Mouse (Mus musculus) R1 (cell line): Measurements from ENCODE around the gene Riox2.
A peak's percentile ranks its signal among the peaks of the same experiment; 100 is the strongest.
"Not testable (repeated sequence)": the region's sequence is repeated elsewhere in the genome, so short reads cannot be mapped to it uniquely, and the experiment has no call there.

ENCODE experiments used
- DNase-seq: peaks from one replicate; pipeline ENCODE4 v3.0.0-alpha.2; 2018; ENCODE audit warnings: low read depth, low spot score

Riox2 gene

DNA sequence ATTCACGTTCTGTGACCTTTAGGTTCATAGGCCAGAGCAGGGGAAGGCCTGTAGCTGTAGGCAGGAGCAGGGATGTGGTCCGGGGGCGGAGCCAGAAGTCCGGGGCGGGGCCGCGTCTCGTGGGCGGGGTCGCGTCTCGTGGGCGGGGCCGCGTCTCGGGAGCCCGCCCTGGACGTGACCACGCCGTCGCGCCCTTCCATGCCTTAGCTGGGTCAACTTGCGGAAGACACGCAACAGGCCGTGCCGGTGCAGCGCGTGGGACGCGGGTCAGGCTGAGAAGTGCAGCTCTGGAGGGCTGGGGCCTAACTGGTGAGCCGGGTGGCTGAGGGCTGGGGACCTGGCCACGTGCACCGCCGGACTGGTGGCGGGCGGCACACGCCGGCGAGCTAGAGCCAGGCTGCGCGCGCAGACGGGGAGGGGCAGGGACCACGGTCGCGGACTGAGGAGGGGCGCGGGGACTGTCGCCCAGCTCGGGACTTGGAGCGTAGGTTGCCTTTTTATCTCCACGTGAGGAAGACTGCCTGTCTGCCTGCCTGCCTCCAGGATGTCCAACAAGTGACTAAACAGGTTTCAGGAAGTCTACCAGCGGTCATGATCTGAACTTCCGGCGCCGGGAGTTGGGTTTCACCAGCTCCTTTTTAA lies at the start of gene Riox2:
Riox2 (plus strand) TSS at position 139 of the 642 bp plus-strand sequence.
- DNase-seq = peak; percentile 87

DNA sequence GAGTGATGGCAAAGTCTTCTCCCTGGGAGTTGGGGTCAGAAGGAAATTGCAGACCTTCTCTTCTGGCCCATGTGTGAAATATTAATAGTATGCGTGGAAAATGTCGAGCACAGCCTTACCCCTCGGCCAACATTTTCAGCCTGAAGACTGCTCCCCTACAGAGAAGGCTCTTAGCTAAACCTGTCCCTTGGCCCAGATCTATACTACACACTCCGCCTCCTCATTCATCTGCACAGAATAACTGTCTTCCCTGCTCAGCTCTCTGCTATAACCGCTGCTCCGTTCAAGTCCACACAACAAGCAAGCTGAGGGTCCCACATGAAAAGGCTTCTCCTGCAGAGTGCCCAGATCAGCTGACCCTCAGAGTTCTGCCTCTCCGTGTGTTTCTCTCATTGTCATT lies 43.6 kb upstream of the Riox2 start:
- DNase-seq = no peak

GRCm38 (mm10) chr16:59433181-59433580 lies 38.4 kb upstream of the Riox2 start:
- DNase-seq = no peak

DNA sequence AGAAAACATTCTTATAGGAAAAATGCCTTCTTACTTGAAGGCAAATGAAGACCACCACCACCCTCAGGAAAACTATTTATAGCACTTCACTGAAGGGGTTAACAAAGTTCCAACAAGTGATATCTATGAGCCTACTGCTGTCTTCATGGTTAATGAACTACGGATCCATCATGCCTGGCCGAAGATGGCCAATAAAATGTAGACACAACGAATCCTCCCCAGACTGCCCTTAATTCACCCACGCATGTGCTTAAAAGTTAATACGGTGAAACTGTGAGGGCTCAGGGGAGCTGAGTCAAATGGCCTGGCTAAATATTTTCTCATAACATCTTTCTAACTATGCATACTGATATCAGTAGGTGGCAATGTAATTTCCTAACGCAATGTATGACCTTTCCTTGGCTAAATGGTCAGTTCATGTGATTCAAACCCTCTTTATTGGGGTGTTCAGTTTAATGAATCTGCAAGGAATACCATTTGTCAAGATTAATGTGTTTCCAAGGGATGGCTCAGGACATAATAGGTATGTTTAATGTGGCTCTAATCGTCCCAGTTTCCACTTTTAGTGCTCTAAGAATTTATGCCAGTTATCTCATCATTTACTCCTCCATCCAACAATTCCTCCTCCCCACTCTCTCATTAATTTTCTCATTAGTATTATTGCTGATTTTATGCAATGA lies 26.6 kb upstream of the Riox2 start:
- DNase-seq = no peak

DNA sequence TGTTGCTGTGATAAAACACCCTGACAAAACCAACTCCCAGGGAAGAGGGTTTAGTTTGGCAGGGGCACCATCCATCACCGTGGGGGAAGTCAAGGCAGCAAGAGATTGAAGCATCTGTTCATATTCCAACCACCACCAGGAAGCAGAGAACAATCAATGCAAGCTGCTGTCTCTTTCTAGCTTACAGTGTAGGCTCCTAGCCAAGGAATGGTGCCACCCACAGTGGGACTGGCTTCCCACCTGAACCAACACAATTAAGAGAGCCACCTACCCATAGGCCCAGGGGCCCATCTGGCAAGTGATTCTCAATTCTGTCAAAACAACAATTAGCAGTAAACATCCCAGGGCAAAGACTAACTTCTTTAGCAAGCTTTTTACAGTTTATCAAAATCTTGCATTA lies 23.4 kb upstream of the Riox2 start:
- no peak for DNase-seq

DNA sequence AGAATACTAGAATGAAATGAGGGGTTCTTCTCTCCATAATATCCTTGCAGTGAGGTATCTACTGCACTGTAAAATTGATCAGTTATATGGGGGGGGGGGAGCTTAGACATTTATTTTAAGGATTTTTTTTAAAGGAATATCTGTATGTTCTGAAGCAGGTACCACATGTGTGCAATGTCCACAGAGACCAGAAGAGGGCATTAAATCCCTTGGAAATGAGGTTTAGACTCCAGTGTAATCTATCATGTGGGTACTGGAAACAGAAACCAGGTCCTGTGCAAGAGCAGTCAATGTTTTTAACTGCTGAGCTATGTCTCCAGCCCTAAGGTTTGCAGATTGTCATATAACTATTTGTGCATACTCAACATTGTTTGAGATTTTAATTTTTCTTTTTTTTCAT lies 22.5 kb upstream of the Riox2 start:
- DNase-seq = peak; percentile 50

DNA sequence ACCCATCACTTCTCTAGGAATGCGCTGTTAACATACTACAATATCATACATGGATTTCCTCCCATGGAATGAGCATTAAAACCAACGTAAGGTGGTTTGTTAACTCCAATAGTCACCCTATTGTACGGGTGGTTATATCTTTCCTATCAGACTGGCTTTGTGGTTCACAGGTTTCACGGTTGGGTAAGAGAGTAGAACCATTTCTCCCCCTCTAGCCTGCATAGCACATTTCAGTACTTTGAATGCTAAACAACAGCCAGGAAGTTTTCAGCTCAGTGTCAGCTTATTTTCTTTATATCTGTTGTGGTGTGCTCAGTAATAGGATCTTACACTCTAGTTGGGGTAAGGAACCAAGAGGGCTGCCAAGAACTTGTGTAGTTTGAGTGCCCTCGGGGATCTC lies 19.8 kb upstream of the Riox2 start:
- DNase-seq = no peak

DNA sequence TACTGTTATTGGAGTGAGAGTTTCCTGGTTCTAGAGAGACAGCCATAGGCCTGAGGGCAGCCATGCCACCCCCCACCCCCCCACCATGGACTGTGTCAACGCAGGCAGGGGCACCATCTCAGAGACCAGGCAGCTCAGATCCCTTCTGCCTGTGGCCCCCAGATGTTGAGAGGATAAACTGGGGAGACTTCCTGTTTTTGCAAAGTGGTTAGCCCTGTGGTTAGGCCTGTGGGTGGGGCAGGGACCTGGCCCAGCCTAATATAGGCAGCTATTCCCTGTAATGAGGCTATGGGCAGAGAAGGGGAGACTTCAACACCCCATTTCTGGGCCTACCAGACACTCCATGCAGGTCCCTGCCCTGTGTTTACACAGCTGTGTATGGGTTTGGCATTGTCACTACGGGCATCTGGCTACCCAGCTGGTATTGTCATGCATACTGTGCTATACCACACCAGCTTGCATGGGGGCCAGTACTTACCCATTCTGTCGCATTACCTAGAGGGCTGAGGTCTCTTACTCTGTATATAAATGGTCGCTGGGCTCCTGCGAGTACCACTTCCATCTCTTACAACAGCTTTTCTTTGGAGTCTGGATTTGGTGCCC lies 12.2 kb upstream of the Riox2 start:
- DNase-seq = not testable (repeated sequence)

DNA sequence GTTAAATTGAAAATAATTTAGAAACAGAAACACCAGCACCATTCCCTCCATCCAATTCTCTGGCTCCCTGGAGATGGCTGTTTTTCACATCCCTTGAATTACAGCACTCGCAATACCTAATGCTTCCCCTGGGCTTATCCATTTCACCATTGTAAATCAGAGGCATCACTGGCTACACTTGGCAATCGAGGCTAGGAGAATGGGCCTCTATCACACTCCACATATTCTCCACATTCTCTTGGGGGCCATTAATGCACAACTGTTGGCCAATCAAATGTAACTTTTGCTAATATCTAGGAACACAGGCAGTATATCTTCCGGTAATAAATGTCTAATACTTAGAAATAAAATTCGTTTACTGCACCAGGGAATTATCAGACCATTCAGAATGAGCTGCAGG lies 8.0 kb upstream of the Riox2 start:
- DNase-seq = no peak

GRCm38 (mm10) chr16:59463973-59464372 lies 7.6 kb upstream of the Riox2 start:
- no peak for DNase-seq

DNA sequence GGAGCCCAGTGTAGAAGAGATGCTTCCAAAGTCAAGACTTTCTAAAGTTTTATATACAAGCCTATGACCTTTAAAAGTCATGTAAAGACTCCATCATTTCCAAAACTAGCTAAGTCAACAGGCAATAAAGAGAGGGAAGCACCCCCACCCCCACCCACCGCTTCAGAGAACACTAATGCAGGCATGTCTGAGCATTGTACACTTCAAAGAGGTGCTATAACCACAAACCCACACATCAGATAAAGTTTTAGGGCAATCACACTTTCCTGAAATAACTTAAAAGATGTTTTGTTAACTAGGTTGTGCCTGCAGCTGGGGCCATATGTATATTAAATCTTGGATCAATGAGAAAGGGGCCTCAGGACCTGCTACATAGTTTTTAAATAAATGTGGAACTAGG lies 1.7 kb upstream of the Riox2 start:
- DNase-seq = no peak

GRCm38 (mm10) chr16:59472546-59472945 lies 971 bp downstream of the Riox2 start:
- no peak for DNase-seq

DNA sequence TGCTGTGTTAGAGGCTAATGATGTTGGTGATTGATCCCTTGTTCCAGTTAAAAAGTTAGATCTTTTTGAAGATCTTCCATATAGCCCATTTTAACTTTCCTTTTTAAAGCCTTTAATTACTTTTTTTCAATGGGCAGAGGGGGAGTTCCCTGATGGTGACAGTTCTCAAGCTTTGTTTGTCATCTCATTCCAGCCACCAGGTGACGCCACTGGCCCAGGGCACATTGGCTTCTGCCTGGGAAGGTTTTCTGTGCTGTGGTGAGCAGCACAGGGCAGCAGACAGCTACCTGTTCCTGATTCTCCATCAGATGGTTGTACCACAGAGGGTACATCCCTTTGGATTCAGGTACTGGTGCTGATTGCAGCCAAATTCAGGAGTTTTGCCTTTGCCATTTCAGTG lies 3.2 kb downstream of the Riox2 start:
- DNase-seq = peak; percentile 81

DNA sequence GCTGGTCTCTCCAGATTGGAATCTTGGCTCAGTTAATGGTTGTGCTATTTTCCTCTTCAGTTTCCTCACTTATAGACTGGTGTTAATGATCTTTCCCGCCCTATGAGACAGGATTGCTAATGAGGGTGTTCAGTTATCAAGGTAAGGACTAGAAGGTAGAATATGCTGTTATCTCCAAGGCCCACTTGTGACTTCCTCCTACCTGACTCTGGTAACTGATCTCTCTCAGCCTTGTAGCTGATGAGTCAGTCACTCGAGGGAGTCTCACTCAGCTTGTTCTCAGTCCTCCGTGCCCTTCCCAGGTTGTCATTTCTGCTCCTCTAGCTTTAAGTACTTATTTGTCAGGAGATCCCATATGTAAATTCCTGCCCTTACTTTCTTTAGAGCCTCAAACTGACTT lies 6.4 kb downstream of the Riox2 start:
- no peak for DNase-seq

DNA sequence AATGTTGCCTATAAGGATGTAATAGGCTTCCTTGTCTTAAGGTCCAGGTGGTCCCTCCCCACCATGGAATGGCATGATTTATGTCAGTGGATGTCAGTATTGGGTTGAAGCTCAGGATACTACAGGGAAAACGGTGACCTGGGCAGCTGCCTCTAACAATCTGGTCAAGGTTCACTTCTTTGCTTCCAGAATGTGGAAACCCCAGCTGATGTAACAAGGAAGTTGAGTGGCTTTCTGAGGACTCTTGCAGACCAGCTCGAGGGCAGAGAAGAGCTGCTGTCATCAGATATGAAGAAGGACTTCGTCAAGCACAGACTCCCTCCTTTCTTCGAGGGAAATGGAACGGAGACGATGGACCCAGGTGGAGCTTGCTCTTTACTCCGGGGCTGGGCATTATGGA lies 15.7 kb downstream of the Riox2 start:
- no peak for DNase-seq

DNA sequence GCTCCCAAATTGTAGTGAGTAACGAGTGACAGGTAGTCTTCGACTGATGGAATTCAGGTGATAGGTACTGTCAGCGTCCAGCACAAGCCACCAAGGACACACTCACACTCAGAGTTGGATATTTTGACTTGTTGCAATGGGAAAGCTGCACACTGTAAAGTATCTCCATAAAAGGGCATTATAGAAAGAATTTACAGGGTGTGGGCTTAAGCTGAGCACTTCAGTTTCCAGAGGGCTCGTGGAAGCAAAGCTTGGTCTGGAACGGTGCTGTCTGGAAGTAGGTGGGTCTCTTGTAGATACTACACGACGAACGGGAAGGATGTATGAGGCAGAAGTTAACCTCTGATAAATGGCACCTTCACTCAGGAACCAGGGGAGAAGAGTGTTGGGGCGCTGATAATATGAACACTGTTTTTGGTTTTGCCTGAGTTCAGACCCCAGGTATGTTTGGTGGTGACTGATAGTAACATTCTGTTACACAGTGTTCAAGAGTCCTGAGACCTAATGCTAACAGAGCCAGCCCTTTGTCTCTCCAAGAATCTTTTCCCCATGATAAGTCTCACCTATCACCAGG lies 16.5 kb downstream of the Riox2 start:
- no peak for DNase-seq

- peak; percentile 65 for DNase-seq
Measured at GRCm38 (mm10) chr16:59493199-59493598, 21.6 kb downstream of the Riox2 start.

- peak; percentile 69 for DNase-seq
Measured at GRCm38 (mm10) chr16:59497947-59498346, 26.4 kb downstream of the Riox2 start.

GRCm38 (mm10) chr16:59499180-59499579 lies 27.6 kb downstream of the Riox2 start:
- DNase-seq = peak; percentile 41

DNA sequence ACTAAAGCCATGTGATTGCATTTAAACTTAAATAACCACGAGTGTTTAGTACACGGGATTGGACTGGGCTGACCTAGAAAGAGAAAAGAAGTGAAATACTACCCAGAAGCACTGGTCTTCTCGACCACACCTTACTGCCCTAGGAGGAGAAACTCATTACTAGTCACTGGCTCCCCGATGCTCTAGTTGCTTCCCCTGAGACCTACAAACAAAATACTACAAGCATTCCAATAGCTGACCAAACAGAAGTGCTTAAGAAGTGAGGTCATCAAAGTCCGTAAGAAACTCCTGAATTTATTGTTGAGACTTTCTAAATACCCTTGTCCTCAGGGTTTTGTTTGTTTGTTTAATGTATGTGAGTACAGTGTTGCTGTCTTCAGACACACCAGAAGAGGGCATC lies 38.3 kb downstream of the Riox2 start:
- no peak for DNase-seq

GRCm38 (mm10) chr16:59515169-59515568 lies 43.6 kb downstream of the Riox2 start:
- no peak for DNase-seq

GRCm38 (mm10) chr16:59516965-59517364 lies 45.4 kb downstream of the Riox2 start:
- no peak for DNase-seq
